In genomic region chr17:21649936-21650335, GRCm38 (mm10) we compare ENCODE assay signal across 8 mouse cellular contexts. TPM values are rescaled to one million over a fixed set of nuclear protein-coding genes. Genes with fewer than 3 reads are reported as not detected.
DNase-seq lines count a peak whose midpoint lies in the region; ATAC-seq and TF ChIP-seq lines count a peak whose summit lies in the region.

No protein-coding gene starts in this region.

- 32% methylated on average over 2 of the region's 2 CpGs for WGBS in limb, embryonic 15.5 days
- WGBS in midbrain, embryonic 15.5 days, result 22% methylated on average over 2 of the region's 2 CpGs

- H3K4me1 ChIP-seq in CH12.LX (ENCODE audit: control insufficient read depth in 1 of 2, insufficient read depth in 2 of 2), result peaks cover 4 to 25% of the 10 kb centered on the region in 2 experiments
- H3K4me1 ChIP-seq in limb, embryonic 15.5 days, result 0 out of 2 replicates have a peak, but pooled peaks cover 3% of the 10 kb centered on the region
- 0 out of 2 replicates have a peak, but pooled peaks cover 3% of the 10 kb centered on the region for H3K4me1 ChIP-seq in midbrain, embryonic 15.5 days

- peak overlapping the region; percentile 94 for H3K4me2 ChIP-seq in CH12.LX (ENCODE audit: insufficient read depth, low read depth, poor library complexity, severe bottlenecking)
- H3K4me2 ChIP-seq in limb, embryonic 15.5 days, result peak overlapping the region; percentile 44
- H3K4me2 ChIP-seq in midbrain, embryonic 15.5 days, result peak overlapping the region; percentile 43

- dilution Hi-C loops in CH12.LX (cut with MboI; ENCODE audit: extremely low pct_ligation_motif_present, extremely low pct_unique_long_range_greater_than_20kb, low sequenced_read_pairs), result no loop called here

- no peaks in the 10 kb centered on the region for H3K27me3 ChIP-seq in CH12.LX (replicated peaks)
- no peaks in the 10 kb centered on the region for H3K27me3 ChIP-seq in limb, embryonic 15.5 days
- no peaks in the 10 kb centered on the region for H3K27me3 ChIP-seq in midbrain, embryonic 15.5 days (replicated peaks)

- H3K27ac ChIP-seq in CH12.LX (ENCODE audit: insufficient read depth, low read depth), result peak overlapping the region; percentile 87
- H3K27ac ChIP-seq in limb, embryonic 15.5 days, result peak overlapping the region; percentile 86
- H3K27ac ChIP-seq in midbrain, embryonic 15.5 days, result peak overlapping the region; percentile 70

- TF ChIP-seq CTCF in CH12.LX (conservative IDR thresholded peaks at IDR 0.05 in 1 of 2, IDR thresholded peaks at IDR 0.05 in 1 of 2; ENCODE audit: low read depth in 2 of 2, low read length in 2 of 2), result peak; percentile 28 to 68; a peak in 3 of 4 replicates

- no peak; the same call in 1 of the 2 replicates for TF ChIP-seq EP300 in CH12.LX (IDR thresholded peaks at IDR 0.05; ENCODE audit: low read length)

- TF ChIP-seq POLR2A in CH12.LX (IDR thresholded peaks at IDR 0.05; ENCODE audit: low read depth, low read length), result no peak

- ATAC-seq in frontal cortex, adult (ENCODE audit: low TSS enrichment), result peak; percentile 54
- ATAC-seq in hematopoietic stem cell, adult 5-6 weeks (replicated peaks in 1 of 2; ENCODE audit: insufficient read depth in 1 of 2, low FRiP score in 2 of 2, low TSS enrichment in 1 of 2, low read depth in 1 of 2, poor library complexity in 2 of 2, severe bottlenecking in 2 of 2), result peak; percentile 50 to 58
- ATAC-seq in limb, embryonic 15.5 days (ENCODE audit: insufficient number of reproducible peaks, low FRiP score, low TSS enrichment, low read depth), result no peak
- peak; percentile 65 for ATAC-seq in midbrain, embryonic 15.5 days (replicated peaks)

- no peaks in the 10 kb centered on the region for H3K36me3 ChIP-seq in CH12.LX (replicated peaks in 1 of 2; ENCODE audit: control insufficient read depth in 1 of 2, insufficient read depth in 1 of 2, low read length in 1 of 2)
- H3K36me3 ChIP-seq in limb, embryonic 15.5 days, result no peaks in the 10 kb centered on the region
- H3K36me3 ChIP-seq in midbrain, embryonic 15.5 days (replicated peaks), result no peaks in the 10 kb centered on the region

- peak overlapping the region; percentile 26 to 60 (median 27) for H3K4me3 ChIP-seq in CH12.LX (replicated peaks in 1 of 3; ENCODE audit: low read depth in 2 of 3, low read length in 2 of 3, poor library complexity in 1 of 3)
- peak overlapping the region; percentile 48 for H3K4me3 ChIP-seq in limb, embryonic 15.5 days
- peak overlapping the region; percentile 49 for H3K4me3 ChIP-seq in midbrain, embryonic 15.5 days

- TF ChIP-seq RAD21 in CH12.LX (IDR thresholded peaks at IDR 0.05; ENCODE audit: low read depth, low read length), result peak; percentile 11

- H3K79me2 ChIP-seq in CH12.LX (replicated peaks; ENCODE audit: control insufficient read depth, extremely low read depth, insufficient read depth, poor library complexity, severe bottlenecking), result no peaks in the 10 kb centered on the region

- H3K9ac ChIP-seq in CH12.LX (ENCODE audit: insufficient read depth, low read depth), result peak overlapping the region; percentile 75
- 0 out of 2 replicates have a peak overlapping the region, but pooled peaks have one; percentile 26 for H3K9ac ChIP-seq in limb, embryonic 15.5 days
- H3K9ac ChIP-seq in midbrain, embryonic 15.5 days, result 0 out of 2 replicates have a peak overlapping the region, but pooled peaks have one; percentile 52

- DNase-seq in frontal cortex, postnatal 14 days (ENCODE audit: low spot score in 2 of 2), result no peak
- DNase-seq in CH12.LX (ENCODE audit: extremely low read depth), result peak; percentile 62
- peak; percentile 22 for DNase-seq in embryo, embryonic 11.5 days (ENCODE audit: low read depth, low spot score)
- no peak for DNase-seq in ovary, postnatal 36 days (ENCODE audit: low spot score)

- H3K9me3 ChIP-seq in CH12.LX (replicated peaks; ENCODE audit: low read length), result no peaks in the 10 kb centered on the region
- no peaks in the 10 kb centered on the region for H3K9me3 ChIP-seq in limb, embryonic 15.5 days
- no peaks in the 10 kb centered on the region for H3K9me3 ChIP-seq in midbrain, embryonic 15.5 days

- in situ Hi-C loops in CH12.LX (cut with MboI; ENCODE audit: low pct_ligation_motif_present, low pct_unique_long_range_greater_than_20kb, low sequenced_read_pairs), result no loop called here

TF ChIP-seq in CH12.LX, 34 proteins besides CTCF, POLR2A, EP300 and RAD21:
- peak; percentile 26; the same call in 1 of the 2 replicates for TF ChIP-seq MEF2A (IDR thresholded peaks at IDR 0.05; ENCODE audit: borderline replicate concordance, low read depth, low read length)
- no peak for TF ChIP-seq KAT2A (IDR thresholded peaks at IDR 0.05; ENCODE audit: insufficient replicate concordance, low read length)
- TF ChIP-seq JUN (IDR thresholded peaks at IDR 0.05; ENCODE audit: insufficient read depth, low read depth, low read length), result peak; percentile 35; the same call in 1 of the 2 replicates
- TF ChIP-seq MAZ (IDR thresholded peaks at IDR 0.05; ENCODE audit: low read depth, low read length), result no peak
- TF ChIP-seq NRF1 (IDR thresholded peaks at IDR 0.05; ENCODE audit: low read depth, low read length), result no peak
- TF ChIP-seq MAFK (IDR thresholded peaks at IDR 0.05; ENCODE audit: insufficient replicate concordance, low read length), result no peak
- TF ChIP-seq USF2 (conservative IDR thresholded peaks at IDR 0.05; ENCODE audit: low read depth, low read length), result no peak
- TF ChIP-seq JUND (conservative IDR thresholded peaks at IDR 0.05; ENCODE audit: low read depth, low read length), result peak; percentile 48
- peak; percentile 42 for TF ChIP-seq SMC3 (IDR thresholded peaks at IDR 0.05; ENCODE audit: low read depth, low read length)
- no peak for TF ChIP-seq SIN3A (IDR thresholded peaks at IDR 0.05; ENCODE audit: low read length)
- TF ChIP-seq BHLHE40 (IDR thresholded peaks at IDR 0.05; ENCODE audit: low read depth, low read length), result 0 out of 2 replicates have a peak, but pooled peaks have one; percentile 7

RNA-seq across cellular contexts. Expression of gene Zfp983, which starts 0.5 kb away (rescaled TPM):
- 0.93 and 1.1 TPM in 2 replicates for total RNA-seq in CH12.LX (2012; rRNA removed)
- 2.1 and 2.3 TPM in 2 replicates for total RNA-seq in CH12.LX (2014; rRNA removed)
- 0.87 and 1.1 TPM in 2 replicates for polyA plus RNA-seq in CH12.LX (2012; ENCODE audit: insufficient read length, low read depth)
- 3.9 TPM in 2 replicates for total RNA-seq in hematopoietic stem cell, adult 5-6 weeks (2017)
- polyA plus RNA-seq in limb, embryonic 15.5 days (2015; fragmentation: Nextera tagmentation; extraction: Ambion mirVana), result 4.9 and 5.1 TPM in 2 replicates
- polyA plus RNA-seq in midbrain, embryonic 15.5 days (2015; fragmentation: Nextera tagmentation; extraction: Ambion mirVana), result 13.3 and 13.9 TPM in 2 replicates

RNA-seq across cellular contexts. Expression of gene Gm10226, which starts 41.7 kb away (rescaled TPM):
- total RNA-seq in CH12.LX (2012; rRNA removed), result 1.2 and 3.1 TPM in 2 replicates
- 5.5 and 5.8 TPM in 2 replicates for total RNA-seq in CH12.LX (2014; rRNA removed)
- 4.8 TPM in 1 of 2 replicates, not detected in the other for polyA plus RNA-seq in CH12.LX (2012; ENCODE audit: insufficient read length, low read depth)
- total RNA-seq in hematopoietic stem cell, adult 5-6 weeks (2017), result 11.2 TPM in 1 of 2 replicates, not detected in the other
- polyA plus RNA-seq in limb, embryonic 15.5 days (2015; fragmentation: Nextera tagmentation; extraction: Ambion mirVana), result 8.3 and 9.0 TPM in 2 replicates
- polyA plus RNA-seq in midbrain, embryonic 15.5 days (2015; fragmentation: Nextera tagmentation; extraction: Ambion mirVana), result 17.8 and 20.0 TPM in 2 replicates

RNA-seq across cellular contexts. Expression of gene Zfp760, which starts 57.6 kb away (rescaled TPM):
- total RNA-seq in CH12.LX (2012; rRNA removed), result 1.4 and 1.6 TPM in 2 replicates
- total RNA-seq in CH12.LX (2014; rRNA removed), result 3.5 and 3.8 TPM in 2 replicates
- polyA plus RNA-seq in CH12.LX (2012; ENCODE audit: insufficient read length, low read depth), result 1.2 TPM in 2 replicates
- 11.5 and 16.9 TPM in 2 replicates for total RNA-seq in hematopoietic stem cell, adult 5-6 weeks (2017)
- 9.9 and 11.5 TPM in 2 replicates for polyA plus RNA-seq in limb, embryonic 15.5 days (2015; fragmentation: Nextera tagmentation; extraction: Ambion mirVana)
- 11.5 and 12.1 TPM in 2 replicates for polyA plus RNA-seq in midbrain, embryonic 15.5 days (2015; fragmentation: Nextera tagmentation; extraction: Ambion mirVana)

Comparison
In these comparisons a context has a peak if more than half of its experiments do, and no peak if none do; other contexts are left out.
1. DNase-seq: peak in CH12.LX (single experiment) and embryo, embryonic 11.5 days (single experiment); none in frontal cortex, postnatal 14 days (0 of 2) and ovary, postnatal 36 days (single experiment).
2. H3K4me2 ChIP-seq: peak in every context shown above with its lines; median percentile 94 in CH12.LX; 44 in limb, embryonic 15.5 days; 43 in midbrain, embryonic 15.5 days.
3. Peak in every context shown above with its lines, with median percentiles within 50 percentile points of each other: H3K27ac ChIP-seq, H3K4me3 ChIP-seq and H3K9ac ChIP-seq.